Mouse (Mus musculus) Patski (cell line): Measurements from ENCODE around the gene Cenpe. TPM values are rescaled to one million over a fixed set of nuclear protein-coding genes. Genes with fewer than 3 reads are reported as not detected.

ENCODE experiments used
- ATAC-seq: fragments of 100-300 bp; one replicate; pipeline ENCODE4 v1.8.0; 2021
- CTCF ChIA-PET: fragments of 350-600 bp; sonication (Branson Sonifier 250); formaldehyde crosslinking; loops from one replicate; lab custom pipeline; 2022; ENCODE audit warnings: inconsistent platforms; lab: Charles Lee
- POLR2A ChIA-PET: fragments of 350-600 bp; sonication (Branson Sonifier 250); formaldehyde crosslinking; loops from one replicate; lab custom pipeline; 2022; ENCODE audit warnings: antibody characterized with exemption, inconsistent platforms; lab: Charles Lee
- DNase-seq: peaks from one replicate; pipeline ENCODE4 v3.0.0-alpha.2; 2011; ENCODE audit warnings: low read depth, low spot score
- H3K27me3 ChIP-seq: fragments of 371-371 bp; one replicate; pipeline ENCODE4 v1.5.1; 2021
- CTCF ChIP-seq: fragments of 100-300 bp; IDR thresholded peaks from one replicate; pipeline ENCODE4 v1.5.1; 2021
- in situ Hi-C: fragments of 300-500 bp; cut with MboI; formaldehyde crosslinking; loops from 3 replicates; pipeline ENCODE4 v1.11.1; 2018; ENCODE audit warnings: low pct_unique_long_range_greater_than_20kb, mixed read lengths
- polyA plus RNA-seq: library from polyadenylated mRNA; unstranded; gene quantifications from one replicate; pipeline ENCODE4 v1.2.3, GENCODE M21; 2021

Gene Cenpe
- polyA plus RNA-seq, 1 experiment from 2014 or later: 35.6 TPM

DNA sequence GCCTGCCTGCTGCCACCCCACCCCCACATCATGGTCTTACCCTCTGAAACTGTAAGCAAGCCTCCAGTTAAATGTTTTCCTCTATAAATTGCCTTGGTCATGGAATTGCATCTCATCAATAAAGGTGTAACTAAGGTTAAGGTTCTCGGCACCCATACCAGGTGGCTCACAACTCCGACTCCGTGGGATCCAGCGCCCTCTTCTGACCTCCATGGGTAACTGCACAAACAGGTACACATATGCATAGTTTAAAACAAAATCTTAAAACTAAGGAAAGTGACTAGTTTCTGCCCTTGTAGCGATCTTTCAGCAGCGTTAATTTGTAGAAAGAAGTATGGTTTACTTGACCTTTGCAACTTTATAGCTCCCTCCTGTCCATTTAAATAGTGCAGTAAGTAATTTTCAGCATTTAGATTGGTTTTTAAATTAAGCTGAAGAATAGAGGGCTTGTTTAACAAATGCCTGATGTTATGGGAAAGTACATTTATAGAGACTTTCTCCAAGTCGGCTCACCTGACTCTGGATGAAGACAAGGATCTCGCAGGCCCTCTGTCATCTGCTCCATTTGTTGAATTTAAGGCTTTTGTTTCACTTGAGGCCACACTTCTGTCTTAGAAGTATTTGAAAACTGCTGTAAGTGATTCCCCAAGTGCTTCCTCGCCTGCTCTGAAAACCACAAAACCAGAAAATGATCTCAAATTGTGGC, 103.5 kb downstream of the Cenpe start:
- in situ Hi-C loops: no loop called here

DNA sequence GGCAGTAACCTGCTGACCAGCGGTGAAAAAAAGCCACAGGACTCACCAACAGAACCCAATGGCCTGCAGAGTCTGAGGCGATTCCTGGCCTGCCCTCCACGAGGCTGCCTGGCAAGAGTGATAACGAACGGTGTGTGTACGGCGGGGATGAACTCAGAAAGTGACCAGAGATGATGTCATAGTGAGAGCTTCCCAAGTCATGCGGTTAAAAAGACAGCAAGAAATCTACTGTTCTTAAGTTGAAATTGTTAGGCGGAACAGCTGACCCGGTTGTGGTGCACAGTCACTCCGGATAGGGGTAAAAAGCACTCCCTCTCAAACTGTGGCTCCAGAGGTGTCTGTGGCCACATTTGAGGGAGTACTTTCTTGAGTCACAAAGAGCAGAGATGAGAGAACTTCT, 106.0 kb downstream of the Cenpe start:
- POLR2A ChIA-PET: interaction anchor here (1.0 kb wide), 1 partner anchor 10 kb away, joined by 3 read pairs; no protein-coding TSS in a partner anchor
- TF ChIP-seq CTCF: no peak
- peak; percentile 4 for ATAC-seq
- DNase-seq: no peak
- in situ Hi-C loops: no loop called here
- H3K27me3 ChIP-seq: no peaks in the 10 kb centered on the region
- CTCF ChIA-PET: interaction anchor here (1.3 kb wide), 1 partner anchor 11 kb away, joined by 3 read pairs; the partner anchor contains the start of gene Slc9b2

More for the DNA sequence above, 103.5 kb downstream of the Cenpe start:
- no peaks in the 10 kb centered on the region for H3K27me3 ChIP-seq
- TF ChIP-seq CTCF: no peak
- CTCF ChIA-PET: interaction anchor here (0.9 to 1.4 kb wide), 5 partner anchors 11 to 27 kb away, joined by 3 to 7 read pairs (median 4); no protein-coding TSS in a partner anchor
- POLR2A ChIA-PET: no interaction called here
- no peak for ATAC-seq
- DNase-seq: no peak

Other genes starting within 250 kb of the Cenpe start
- gene Bdh2, start 68.7 kb downstream of the Cenpe start, polyA plus RNA-seq: 147 TPM
- gene Slc9b2, start 95.2 kb downstream of the Cenpe start, polyA plus RNA-seq: not detected
- not detected for gene Slc9b1, start 135.5 kb downstream of the Cenpe start, polyA plus RNA-seq
- gene Cisd2, start 211.4 kb downstream of the Cenpe start, polyA plus RNA-seq: 37.6 TPM
- gene Ube2d3, start 225.6 kb downstream of the Cenpe start, polyA plus RNA-seq: 431 TPM